Mouse (Mus musculus) gastrocnemius, postnatal 36 days (tissue): ENCODE data around the gene Fbxw8. TPM values are rescaled to one million over a fixed set of nuclear protein-coding genes. Genes with fewer than 3 reads are reported as not detected.

Experiments used
- DNase-seq, 2 experiments: peaks; one replicate each; pipeline ENCODE4 v3.0.0; 2022
- intact Hi-C: fragments of 180-260 bp; cut with DNase I; formaldehyde crosslinking; loops from one replicate; pipeline ENCODE4 v1.15.1; 2025
- total RNA-seq, 2 experiments: library from RNA; stranded (reverse); gene quantifications; 2 replicates each; pipeline ENCODE4 v1.2.3; 2021

Gene Fbxw8
- total RNA-seq, 2 experiments from 2014 or later = 17.8 to 19.1 TPM

DNA sequence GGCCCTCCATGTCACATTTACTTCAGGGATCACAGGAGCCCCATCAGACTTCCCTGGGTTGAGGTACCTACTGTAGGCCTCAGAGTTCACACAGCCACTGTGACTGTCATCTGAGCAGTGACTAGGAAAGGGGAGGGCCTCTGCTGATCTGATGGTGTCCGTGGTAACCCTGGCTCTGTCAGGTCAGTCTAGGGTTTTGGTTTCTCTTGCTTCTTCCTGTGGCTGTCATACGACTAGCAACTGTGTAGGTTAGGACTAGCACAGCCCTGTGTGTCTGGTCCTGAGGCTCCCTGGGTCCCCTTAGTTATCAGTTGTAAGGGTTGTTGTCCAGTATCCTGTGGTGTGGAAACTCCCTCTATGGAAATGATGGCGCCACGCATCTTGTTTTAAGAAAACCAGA lies 104.5 kb downstream of the Fbxw8 start:
- DNase-seq = no peak
- intact Hi-C loops = no loop called here

DNA sequence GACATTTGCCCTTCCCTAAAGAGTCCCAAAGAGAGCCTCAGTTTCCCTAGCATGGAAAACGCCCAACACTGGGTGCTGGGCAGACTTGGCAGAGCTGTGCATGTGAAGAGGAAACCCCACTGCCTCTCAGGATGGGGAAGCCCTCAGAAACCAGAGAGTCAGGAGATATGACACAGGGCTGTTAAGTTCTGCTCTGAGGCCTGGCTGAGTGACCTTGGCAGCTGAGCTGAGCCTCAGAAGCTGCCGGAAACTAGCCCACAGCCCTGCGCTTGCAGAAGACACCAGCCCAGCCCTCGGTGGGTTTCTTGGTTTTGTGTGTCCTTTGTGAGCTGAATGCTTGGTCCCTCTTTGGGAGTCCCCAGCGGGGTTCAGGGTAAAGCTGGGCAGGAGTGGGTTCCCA lies 106.3 kb downstream of the Fbxw8 start:
- no peak for DNase-seq

DNA sequence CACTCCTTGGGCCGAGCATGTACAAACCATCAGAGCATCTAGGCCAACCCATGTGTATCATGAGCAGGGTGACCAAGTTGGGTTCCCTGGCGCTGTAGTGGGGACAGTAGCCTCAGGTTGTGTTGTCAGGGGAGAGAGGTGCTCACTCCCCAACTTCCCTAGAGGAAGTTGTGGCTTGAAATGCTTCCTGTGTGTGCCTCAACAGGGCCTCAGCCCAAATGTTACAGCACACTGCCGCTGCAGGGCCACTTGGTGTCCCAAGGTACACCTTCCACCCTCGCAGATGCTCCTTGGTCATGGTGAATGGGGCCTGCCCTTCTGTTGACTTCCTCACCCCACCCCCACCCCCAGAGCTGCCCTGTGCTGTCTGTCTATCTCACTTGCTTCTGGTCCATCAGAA lies 106.9 kb downstream of the Fbxw8 start:
- DNase-seq = no peak
- intact Hi-C loops = no loop called here

More for the DNA sequence above, 106.3 kb downstream of the Fbxw8 start:
- intact Hi-C loops = no loop called here

DNA sequence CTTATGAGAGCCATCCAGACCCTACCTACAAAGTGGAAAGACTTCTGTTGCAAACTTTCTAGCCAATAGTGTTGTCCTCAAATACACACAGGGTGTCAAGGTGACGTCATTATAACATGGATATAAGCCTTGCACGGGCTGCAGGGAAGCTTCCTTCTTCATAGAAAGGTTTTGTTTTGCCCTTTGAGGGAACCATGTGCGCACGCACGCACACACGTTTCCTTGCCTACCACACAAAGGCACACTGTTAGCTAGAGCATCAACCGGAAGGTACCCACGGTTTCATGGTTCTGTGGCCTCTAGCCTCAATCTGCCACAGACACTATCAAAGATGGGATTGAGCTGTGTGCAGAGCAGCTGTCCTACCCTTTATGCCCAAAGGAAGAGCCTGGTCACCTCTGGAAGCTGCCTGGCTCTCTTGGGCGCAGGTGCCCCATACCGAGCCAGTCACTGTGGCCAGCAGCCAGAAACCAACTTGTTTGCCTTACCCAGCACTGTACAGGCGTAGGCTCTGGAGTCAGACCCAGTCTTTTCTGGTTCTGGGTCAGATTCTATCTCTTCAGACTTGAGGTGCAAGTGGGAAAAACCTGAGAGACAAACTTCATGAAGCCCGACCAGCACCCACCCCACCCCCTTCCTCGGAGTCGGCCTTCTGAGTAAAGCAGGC lies 108.0 kb downstream of the Fbxw8 start:
- intact Hi-C loops = no loop called here
- no peak for DNase-seq

DNA sequence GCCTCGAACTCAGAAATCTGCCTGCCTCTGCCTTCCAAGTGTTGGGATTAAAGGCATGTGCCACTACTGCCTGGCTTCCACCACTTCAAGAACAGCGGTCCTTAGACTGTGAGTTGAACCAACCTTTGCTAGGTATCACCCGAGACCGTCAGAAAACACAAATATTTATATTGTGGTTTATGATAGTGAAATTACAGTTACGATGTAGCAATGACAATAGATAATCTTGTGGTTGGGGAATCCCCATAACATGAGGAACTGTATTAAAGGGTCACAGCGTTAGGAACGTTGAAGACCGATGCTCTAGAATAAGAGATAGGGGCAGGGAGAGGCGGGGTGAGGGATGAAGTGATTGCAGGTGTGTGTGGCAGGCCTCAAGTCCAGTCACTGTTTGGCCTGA lies 109.9 kb downstream of the Fbxw8 start:
- intact Hi-C loops = no loop called here
- no peak for DNase-seq

DNA sequence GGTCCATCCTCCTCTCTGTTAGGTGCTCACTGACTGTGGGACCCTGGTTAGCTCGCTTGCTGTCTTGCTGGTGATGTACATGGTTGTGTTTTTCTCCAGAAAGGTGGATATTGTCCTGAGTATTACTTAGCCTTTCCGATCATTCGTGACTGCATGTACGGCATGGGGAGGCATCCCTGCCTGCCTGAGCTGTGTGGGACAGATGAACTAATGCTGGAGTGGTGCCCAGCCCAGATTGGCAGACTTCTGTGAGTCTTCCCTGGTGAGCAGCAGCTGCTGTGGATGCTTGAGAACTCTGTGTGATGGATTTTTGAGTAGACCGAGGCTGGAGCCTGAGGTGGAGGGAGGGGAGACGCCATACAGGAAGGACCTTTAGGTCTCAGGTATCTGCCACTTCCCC lies 110.4 kb downstream of the Fbxw8 start:
- no peak for DNase-seq
- intact Hi-C loops = no loop called here

DNA sequence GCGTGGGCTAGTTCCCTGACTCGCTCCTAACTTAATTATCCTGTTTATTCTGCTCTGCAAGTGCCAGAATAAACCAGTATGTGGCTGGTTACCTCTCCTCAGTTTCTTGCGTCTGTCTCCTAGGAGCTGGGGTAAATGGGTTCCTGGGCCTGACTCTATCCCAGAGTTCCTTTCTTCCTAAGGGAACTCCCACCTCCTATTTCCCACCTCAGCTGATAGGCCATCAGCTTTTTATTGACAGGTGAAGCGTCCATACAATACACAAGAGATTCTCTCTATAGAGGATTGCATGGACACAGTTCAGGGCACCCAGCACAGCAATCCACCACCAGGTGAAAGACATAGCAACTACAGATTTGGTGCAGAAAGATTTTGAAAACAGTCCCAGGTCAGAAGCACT lies 111.5 kb downstream of the Fbxw8 start:
- intact Hi-C loops = no loop called here
- no peak for DNase-seq

DNA sequence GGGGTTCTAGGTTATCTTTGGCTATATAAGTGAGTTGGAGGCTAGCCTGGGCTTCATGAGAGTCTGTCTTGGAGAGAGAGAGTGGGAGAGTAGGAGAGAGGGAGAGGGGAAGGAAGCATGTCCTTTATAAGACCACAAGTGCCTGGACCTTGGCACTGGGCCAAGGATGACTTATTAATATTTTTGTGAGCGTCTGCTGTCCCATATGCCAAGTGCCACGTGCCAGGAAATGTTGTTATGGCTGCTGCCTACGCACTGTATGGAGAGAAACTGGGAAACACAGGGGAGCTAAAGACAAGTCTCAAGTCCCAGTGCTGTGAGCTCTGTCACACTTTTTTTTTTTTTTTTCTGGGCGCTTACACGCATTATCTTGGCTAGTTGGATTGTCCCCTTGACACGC lies 112.7 kb downstream of the Fbxw8 start:
- intact Hi-C loops = no loop called here
- no peak for DNase-seq

DNA sequence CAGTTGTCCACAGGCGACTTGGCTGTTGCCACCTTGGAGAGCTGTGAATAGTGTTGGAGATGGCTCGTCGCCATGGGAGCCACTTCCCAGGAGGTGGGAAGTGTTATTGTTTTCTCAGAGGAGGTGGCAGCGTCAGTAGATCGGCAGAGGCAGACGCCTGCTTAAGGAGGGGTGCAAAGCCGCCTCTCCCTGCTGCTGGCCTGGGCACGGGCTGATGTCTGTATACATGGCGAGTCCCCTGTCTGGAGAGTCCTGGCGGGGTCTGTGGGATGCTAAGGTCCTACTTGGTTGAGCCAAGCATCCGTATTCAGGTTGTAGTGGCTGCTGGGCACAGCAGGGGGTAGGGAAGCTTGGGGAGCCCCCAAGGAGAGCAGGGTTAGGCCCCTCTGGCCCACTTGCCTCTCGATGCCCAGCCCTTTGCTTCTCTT lies 116.0 kb downstream of the Fbxw8 start:
- intact Hi-C loops = no loop called here
- no peak for DNase-seq

DNA sequence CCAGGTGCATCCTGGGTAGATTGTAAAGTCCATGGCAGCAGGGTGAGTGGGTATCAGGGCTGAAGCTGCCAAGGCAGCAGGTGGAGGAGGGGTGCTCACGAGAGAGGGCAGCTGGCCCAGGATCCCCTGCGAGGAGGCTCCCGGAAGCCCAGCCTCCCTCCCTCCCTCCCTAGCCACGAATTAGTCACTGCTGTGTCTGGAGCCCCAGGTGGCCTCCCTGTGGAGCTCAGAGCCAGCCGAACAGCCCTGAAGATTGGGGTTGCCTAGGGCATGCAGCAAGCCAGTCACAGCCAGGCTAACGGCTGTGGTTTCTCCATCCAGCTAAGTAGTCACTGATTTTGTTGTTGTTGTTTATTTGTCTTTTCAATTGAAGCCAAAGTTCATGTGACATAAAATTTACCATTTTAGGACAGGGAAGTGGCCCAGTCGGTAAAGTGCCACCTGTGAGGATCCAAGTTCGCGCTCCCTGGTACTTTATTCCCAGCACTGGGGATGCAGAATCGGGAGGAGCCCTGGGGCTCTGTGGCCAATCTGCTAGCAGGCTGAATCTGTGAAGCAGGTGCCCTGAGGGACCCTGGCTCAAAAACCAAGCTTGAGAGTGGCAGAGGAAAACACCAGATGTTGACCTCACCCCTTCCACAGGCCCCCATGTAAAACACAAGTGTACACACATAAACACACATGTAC lies 117.3 kb downstream of the Fbxw8 start:
- DNase-seq = no peak
- intact Hi-C loops = no loop called here

DNA sequence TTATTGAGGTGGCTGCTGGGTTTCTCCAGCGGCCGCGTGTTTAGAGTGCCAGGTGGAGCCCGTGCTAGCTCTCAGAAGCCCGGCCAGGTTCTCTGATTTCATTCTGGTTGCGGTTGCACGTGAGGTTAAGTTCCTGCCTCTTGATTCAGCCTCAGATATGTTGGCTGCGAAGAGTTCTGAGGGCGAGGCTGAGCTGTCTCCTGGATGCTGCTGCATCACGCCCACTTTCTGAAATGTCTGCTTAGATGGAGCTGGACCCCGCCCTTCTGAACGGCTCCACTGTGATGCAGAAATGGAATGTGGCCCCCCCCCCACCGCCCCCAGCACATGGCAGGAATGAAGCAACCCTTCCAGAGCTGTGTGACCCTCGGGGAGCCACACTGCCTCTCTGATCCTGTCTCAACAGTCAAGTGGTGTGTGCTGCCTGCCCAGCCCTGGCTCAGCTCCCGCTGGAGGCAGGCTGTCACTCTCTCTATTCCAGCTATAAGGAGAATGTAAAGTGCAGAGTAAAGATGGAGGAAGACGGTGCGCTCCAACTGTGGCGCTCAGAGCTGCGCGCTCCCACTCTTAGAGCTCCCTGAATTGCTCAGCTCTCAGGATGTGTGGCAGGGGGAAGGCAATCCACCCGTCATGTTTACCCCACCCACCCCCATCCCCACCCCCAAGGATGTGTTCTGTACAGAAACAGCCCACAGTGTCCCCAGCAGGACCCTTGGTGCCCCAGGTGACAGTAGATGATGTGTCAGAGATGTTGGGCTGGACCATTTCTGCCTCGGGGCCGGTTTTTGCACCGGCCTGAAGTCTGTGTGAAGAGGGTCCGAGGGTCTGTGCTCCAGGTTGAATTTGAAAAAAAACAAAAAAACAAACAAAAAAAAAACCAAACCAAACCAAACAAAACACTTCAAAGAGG lies 118.1 kb downstream of the Fbxw8 start:
- intact Hi-C loops = no loop called here

DNA sequence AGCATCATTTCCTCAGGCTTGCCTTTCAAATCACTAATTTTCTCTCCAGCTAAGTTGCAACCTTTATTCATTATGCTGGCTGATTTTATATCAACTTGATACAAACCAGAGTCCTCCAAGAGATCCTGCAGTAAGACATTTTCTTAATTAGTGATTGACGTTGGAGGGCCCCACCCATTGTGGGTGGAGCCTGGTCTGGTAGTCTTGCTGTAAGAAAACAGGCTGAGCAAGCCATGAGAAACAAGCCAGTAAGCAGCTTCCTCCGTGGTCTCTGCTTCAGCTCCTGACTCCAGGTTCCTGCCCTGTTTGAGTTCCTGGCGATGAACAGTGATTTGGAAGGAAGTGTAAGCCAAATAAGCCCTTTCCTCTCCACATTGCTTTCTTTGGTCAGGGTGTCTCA lies 119.5 kb downstream of the Fbxw8 start:
- no peak for DNase-seq
- intact Hi-C loops = no loop called here

More for the DNA sequence above, 118.1 kb downstream of the Fbxw8 start:
- no peak for DNase-seq

DNA sequence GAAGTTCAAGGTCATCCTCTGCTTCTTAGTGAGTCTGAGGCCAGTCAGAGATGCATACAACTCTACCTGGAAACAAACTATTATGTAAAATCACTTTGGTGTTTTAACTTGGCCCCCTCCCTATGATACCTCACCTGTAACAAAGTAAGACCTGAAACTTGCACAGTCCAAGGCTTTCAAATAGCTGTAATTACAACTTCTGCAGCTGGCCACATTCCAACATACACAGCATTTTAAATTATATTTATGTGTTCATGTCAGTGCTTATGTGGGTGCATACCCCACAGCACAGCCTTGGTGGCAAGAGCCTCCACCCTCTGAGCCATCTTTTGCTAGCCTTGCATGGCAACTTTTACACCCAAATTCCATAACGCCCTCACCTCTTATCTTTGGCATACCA lies 120.6 kb downstream of the Fbxw8 start:
- DNase-seq = no peak
- intact Hi-C loops = no loop called here

DNA sequence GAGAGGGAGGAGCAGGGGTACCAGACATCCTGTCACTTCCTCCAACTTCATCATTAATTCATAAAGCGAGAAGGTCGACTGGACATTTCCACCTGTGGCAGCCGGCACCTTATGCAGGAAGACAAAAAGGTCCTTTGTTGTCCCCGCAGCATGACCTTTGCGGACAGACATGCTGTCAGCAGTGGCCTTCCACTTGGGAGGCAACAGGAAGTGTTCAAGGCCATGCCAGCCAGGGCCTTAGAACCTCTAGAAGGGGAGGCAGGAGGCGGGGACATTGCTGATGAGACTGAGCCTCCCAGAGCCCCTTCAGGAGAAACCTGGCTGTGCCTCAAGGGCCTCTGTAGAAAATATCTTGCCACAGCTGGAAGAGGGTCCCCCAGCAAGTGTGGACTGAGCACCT lies 121.5 kb downstream of the Fbxw8 start:
- no peak for DNase-seq
- intact Hi-C loops = no loop called here

DNA sequence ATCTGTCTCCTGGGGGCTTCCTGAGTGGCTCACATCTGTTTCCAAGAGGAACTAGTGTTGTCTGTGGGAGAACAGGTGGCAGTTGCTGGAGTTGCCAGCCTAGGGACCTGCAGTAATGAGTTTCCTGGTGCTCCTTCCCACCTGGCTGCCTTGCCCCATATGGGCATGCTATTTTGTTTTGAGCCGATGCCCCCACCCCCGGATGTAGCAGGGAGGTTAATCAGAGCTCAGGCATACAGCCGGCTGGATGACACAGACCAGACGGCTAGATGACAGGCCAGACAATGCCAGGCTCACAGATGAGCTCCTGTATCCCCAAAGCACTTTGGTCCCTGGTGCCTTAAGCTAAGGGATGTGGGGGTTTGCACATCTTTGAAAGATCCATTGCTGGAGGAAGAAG lies 121.9 kb downstream of the Fbxw8 start:
- DNase-seq = no peak
- intact Hi-C loops = no loop called here

DNA sequence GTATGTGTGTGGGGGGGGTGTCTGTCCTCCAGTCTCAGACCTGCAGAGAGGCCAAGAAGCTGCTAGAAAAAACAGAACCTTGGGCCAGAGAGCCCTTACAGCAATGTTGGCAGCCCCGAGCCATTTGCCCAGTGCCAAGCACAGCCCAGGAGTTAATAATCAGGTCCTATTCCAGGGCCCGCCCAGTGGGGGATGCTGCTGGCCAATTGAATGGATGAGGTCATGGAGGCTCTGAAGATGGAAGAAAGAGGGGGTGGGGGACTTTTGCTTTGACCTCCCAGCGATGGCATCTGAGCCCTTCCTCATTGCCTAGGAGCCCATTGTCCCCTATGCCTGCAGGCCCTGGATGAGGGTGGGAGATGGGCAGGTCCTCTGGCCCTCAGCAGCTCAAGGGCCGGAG lies 123.8 kb downstream of the Fbxw8 start:
- no peak for DNase-seq
- intact Hi-C loops = no loop called here

DNA sequence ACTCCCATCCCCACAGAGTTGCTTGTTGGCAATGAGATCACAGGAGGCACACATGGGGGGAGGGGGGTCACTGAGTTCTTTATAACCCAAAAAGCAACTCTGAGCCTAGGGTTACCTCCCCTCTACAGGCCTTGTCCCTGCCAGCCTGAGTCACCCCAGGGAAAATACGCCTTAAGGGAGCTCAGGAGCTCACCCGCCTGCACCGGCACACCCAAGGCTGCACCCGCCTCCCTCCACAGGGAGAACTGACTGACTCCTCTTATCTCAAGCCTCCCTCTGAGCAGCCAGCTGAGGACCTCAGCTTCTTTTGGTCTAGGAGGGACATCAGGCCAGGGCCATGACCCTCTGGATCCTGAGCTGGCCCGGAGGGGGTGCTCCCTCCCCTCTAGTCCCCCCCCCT lies 124.2 kb downstream of the Fbxw8 start:
- intact Hi-C loops = no loop called here
- no peak for DNase-seq

DNA sequence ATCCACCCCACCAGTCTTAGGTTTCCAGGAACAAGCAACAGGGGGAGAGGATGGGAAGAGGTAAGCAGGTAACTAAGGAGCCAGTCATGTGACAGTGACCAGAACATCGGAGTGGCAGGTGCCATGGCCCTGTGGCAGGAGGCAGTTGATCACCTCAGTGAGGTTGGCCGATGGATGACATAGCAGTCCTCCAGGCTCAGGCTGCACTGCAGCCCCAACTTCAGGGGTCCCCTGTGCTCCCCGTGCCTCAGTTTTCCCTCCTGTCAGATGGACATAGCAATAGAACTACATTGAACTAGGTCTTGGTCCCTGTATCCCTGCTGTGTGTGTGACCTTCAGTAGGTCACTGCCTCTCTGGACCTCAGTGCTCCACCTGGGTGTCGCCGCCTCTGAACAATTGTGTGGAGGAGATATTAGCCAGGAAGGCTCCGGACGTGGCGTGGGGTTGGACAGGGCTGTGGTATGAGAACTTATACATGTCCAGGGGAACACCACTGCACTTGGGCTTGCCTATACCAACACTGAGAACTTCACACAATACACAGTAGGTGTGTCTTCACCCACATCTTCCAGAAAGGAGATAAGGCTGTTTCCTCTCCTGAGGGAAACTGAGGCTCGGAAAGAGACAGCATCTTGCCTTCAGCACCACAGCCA lies 125.1 kb downstream of the Fbxw8 start:
- intact Hi-C loops = no loop called here
- DNase-seq = no peak

DNA sequence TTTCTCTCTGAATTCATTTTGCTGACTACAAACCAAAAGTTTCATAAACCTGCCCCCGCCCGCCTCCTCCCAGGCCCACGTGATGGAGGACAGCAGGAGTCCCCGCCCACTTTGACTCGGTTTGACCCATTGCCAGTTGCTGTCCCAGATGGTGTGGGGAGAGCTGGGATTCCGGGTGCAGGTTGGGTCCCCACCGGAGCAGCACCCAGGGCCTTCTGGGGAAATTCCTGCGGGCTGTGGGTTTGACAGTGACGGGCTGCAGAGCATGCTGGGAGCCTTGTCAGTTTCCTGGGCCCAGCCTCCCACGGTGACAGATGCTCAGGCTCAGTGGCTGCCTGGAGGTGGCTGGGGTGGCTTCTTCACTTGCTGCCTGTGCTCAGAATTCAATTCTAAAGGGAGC lies 125.8 kb downstream of the Fbxw8 start:
- no peak for DNase-seq
- intact Hi-C loops = no loop called here

DNA sequence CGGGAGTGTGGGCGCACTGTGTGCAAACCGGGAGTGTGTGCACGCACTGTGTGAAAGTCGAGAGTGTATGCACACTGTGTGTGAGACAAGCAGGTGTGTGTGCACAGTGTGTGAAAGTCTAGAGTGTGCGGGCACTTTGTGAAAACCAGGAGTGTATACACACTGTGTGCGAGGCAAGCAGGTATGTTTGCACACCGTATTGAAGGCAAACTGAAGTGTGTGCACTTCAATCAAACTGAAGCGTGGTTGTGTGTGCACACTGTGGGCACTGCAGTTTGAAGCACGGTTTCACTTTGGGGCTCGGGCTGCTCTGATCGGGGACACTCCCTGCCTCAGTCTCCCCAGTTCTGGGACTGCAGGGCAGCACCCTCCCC lies 126.2 kb downstream of the Fbxw8 start:
- intact Hi-C loops = no loop called here
- no peak for DNase-seq
